Mouse (Mus musculus): ENCODE measurements around the gene Ehbp1l1. TPM values are rescaled to one million over a fixed set of nuclear protein-coding genes. Genes with fewer than 3 reads are reported as not detected.

Ehbp1l1 gene
- polyA plus RNA-seq, 1 experiment from 2014 or later: 39.7 TPM

- no peaks in the 10 kb centered on the region for H3K27me3 ChIP-seq
- TF ChIP-seq CTCF (IDR thresholded peaks at IDR 0.05): no peak
- CTCF ChIA-PET: no interaction called here
- POLR2A ChIA-PET: interaction anchor here (0.7 to 4.5 kb wide), 5 partner anchors 10 to 290 kb away, joined by 3 to 38 read pairs (median 7); partner anchors contain the start of genes Ehbp1l1 and Fam89b
- no peak for DNase-seq (ENCODE audit: low read depth, low spot score)
- ATAC-seq: no peak
- in situ Hi-C loops (cut with MboI; ENCODE audit: low pct_unique_long_range_greater_than_20kb): no loop called here
Measured at GRCm38 (mm10) chr19:5739446-5739845, 13.3 kb upstream of the Ehbp1l1 start.

GRCm38 (mm10) chr19:5734325-5734724 lies 8.2 kb upstream of the Ehbp1l1 start:
- no peaks in the 10 kb centered on the region for H3K27me3 ChIP-seq
- ATAC-seq (no peak), DNase-seq (ENCODE audit: low read depth, low spot score) (no peak)
- POLR2A ChIA-PET: interaction anchor here (0.6 to 1.9 kb wide), 3 partner anchors 9 to 12 kb away, joined by 3 to 6 read pairs (median 4); partner anchors contain the start of gene Ehbp1l1
- no peak for TF ChIP-seq CTCF (IDR thresholded peaks at IDR 0.05)
- CTCF ChIA-PET: interaction anchor here (0.8 to 1.1 kb wide), 2 partner anchors 10 to 45 kb away, joined by 3 read pairs; no protein-coding TSS in a partner anchor
- in situ Hi-C loops (cut with MboI; ENCODE audit: low pct_unique_long_range_greater_than_20kb): no loop called here

- no peak for DNase-seq (ENCODE audit: low read depth, low spot score)
- in situ Hi-C loops (cut with MboI; ENCODE audit: low pct_unique_long_range_greater_than_20kb): no loop called here
- ChIA-PET CTCF (interaction anchor here (1.1 to 1.8 kb wide), 3 partner anchors 21 to 202 kb away, joined by 3 to 5 read pairs (median 5); no protein-coding TSS in a partner anchor), POLR2A (interaction anchor here (0.9 to 4.1 kb wide), 3 partner anchors 10 to 40 kb away, joined by 4 to 38 read pairs (median 5); partner anchors contain the start of genes Ltbp3 and Scyl1)
- TF ChIP-seq CTCF (IDR thresholded peaks at IDR 0.05): no peak
- no peak for ATAC-seq
- no peaks in the 10 kb centered on the region for H3K27me3 ChIP-seq
Measured at GRCm38 (mm10) chr19:5731264-5731978, 5.3 kb upstream of the Ehbp1l1 start.

GRCm38 (mm10) chr19:5730314-5731186 lies 4.4 kb upstream of the Ehbp1l1 start:
- CTCF ChIA-PET: interaction anchor here (1.5 to 3.6 kb wide), 3 partner anchors 12 to 32 kb away, joined by 5 to 17 read pairs (median 5); no protein-coding TSS in a partner anchor
- no peaks in the 10 kb centered on the region for H3K27me3 ChIP-seq
- POLR2A ChIA-PET: interaction anchor here (4.1 kb wide), 1 partner anchor 11 kb away, joined by 38 read pairs; the partner anchor contains the start of gene Ltbp3
- in situ Hi-C loops (cut with MboI; ENCODE audit: low pct_unique_long_range_greater_than_20kb): no loop called here
- DNase-seq (ENCODE audit: low read depth, low spot score): no peak
- ATAC-seq: no peak
- TF ChIP-seq CTCF (IDR thresholded peaks at IDR 0.05): no peak

- ChIA-PET CTCF (interaction anchor here (1.6 to 3.6 kb wide), 3 partner anchors 13 to 58 kb away, joined by 6 to 17 read pairs (median 6); no protein-coding TSS in a partner anchor), POLR2A (interaction anchor here (1.1 to 4.1 kb wide), 7 partner anchors 9 to 41 kb away, joined by 3 to 38 read pairs (median 4); partner anchors contain the start of genes Ltbp3 and Scyl1)
- DNase-seq (ENCODE audit: low read depth, low spot score): no peak
- in situ Hi-C loops (cut with MboI; ENCODE audit: low pct_unique_long_range_greater_than_20kb): no loop called here
- no peaks in the 10 kb centered on the region for H3K27me3 ChIP-seq
- no peak for TF ChIP-seq CTCF (IDR thresholded peaks at IDR 0.05)
- ATAC-seq: peak; percentile 65
Measured at GRCm38 (mm10) chr19:5729444-5729815, 3.3 kb upstream of the Ehbp1l1 start, which contains the start of gene Fam89b. TSS of gene Fam89b (minus strand) at chr19:5729653.

- DNase-seq (ENCODE audit: low read depth, low spot score) (no peak), ATAC-seq (peak; percentile 10)
- no peak for TF ChIP-seq CTCF (IDR thresholded peaks at IDR 0.05)
- ChIA-PET CTCF (interaction anchor here (0.7 to 5.2 kb wide), 9 partner anchors 13 to 146 kb away, joined by 3 to 48 read pairs (median 4); partner anchors contain the start of gene Frmd8), POLR2A (interaction anchor here (0.7 to 4.1 kb wide), 9 partner anchors 8 to 42 kb away, joined by 3 to 38 read pairs (median 4); partner anchors contain the start of genes Ltbp3 and Scyl1)
- no peaks in the 10 kb centered on the region for H3K27me3 ChIP-seq
- in situ Hi-C loops (cut with MboI; ENCODE audit: low pct_unique_long_range_greater_than_20kb): no loop called here
Measured at GRCm38 (mm10) chr19:5728631-5729443, 2.7 kb upstream of the Ehbp1l1 start.

- no peak for DNase-seq (ENCODE audit: low read depth, low spot score)
- ChIA-PET POLR2A (interaction anchor here (0.7 to 4.1 kb wide), 7 partner anchors 11 to 43 kb away, joined by 3 to 38 read pairs (median 6); partner anchors contain the start of genes Ltbp3 and Scyl1), CTCF (interaction anchor here (0.8 to 5.2 kb wide), 9 partner anchors 11 to 147 kb away, joined by 3 to 48 read pairs (median 4); partner anchors contain the start of gene Frmd8)
- in situ Hi-C loops (cut with MboI; ENCODE audit: low pct_unique_long_range_greater_than_20kb): no loop called here
- no peak for TF ChIP-seq CTCF (IDR thresholded peaks at IDR 0.05)
- H3K27me3 ChIP-seq: no peaks in the 10 kb centered on the region
- ATAC-seq: no peak
Measured at GRCm38 (mm10) chr19:5727701-5728100, 1.6 kb upstream of the Ehbp1l1 start.

GRCm38 (mm10) chr19:5726961-5727578 lies 953 bp upstream of the Ehbp1l1 start:
- in situ Hi-C loops (cut with MboI; ENCODE audit: low pct_unique_long_range_greater_than_20kb): no loop called here
- no peak for ATAC-seq
- TF ChIP-seq CTCF (IDR thresholded peaks at IDR 0.05): no peak
- POLR2A ChIA-PET: interaction anchor here (0.8 to 2.9 kb wide), 7 partner anchors 11 to 198 kb away, joined by 3 to 19 read pairs (median 5); partner anchors contain the start of genes Ltbp3 and Scyl1
- no peaks in the 10 kb centered on the region for H3K27me3 ChIP-seq
- DNase-seq (ENCODE audit: low read depth, low spot score): no peak
- CTCF ChIA-PET: interaction anchor here (0.8 to 5.2 kb wide), 10 partner anchors 10 to 148 kb away, joined by 3 to 48 read pairs (median 4); partner anchors contain the start of genes Frmd8 and Scyl1
